Mouse (Mus musculus) kidney, embryonic 15.5 days (tissue): ENCODE data around the gene Wfdc21. TPM values are rescaled to one million over a fixed set of nuclear protein-coding genes. Genes with fewer than 3 reads are reported as not detected.

ENCODE experiments used
- ATAC-seq: fragments of 200-750 bp; cut with Nextera tagmentation; replicated peaks from 2 replicates; pipeline ENCODE4 v1.8.0; 2017; ENCODE audit warnings: moderate TSS enrichment; ENCODE audit not compliant: low FRiP score
- H3K27ac ChIP-seq: fragments of 300-500 bp; sonication (generic); 2 replicates; pipeline ENCODE4 v1.5.1; 2015; ENCODE audit warnings: mild to moderate bottlenecking, inconsistent platforms
- H3K27me3 ChIP-seq: fragments of 300-500 bp; sonication (generic); 2 replicates; pipeline ENCODE4 v1.6.1; 2015; ENCODE audit warnings: inconsistent platforms
- H3K36me3 ChIP-seq: fragments of 300-500 bp; sonication (generic); 2 replicates; pipeline ENCODE4 v1.6.1; 2015; ENCODE audit warnings: inconsistent platforms
- H3K4me1 ChIP-seq: fragments of 300-500 bp; sonication (generic); 2 replicates; pipeline ENCODE4 v1.6.1; 2015; ENCODE audit warnings: inconsistent platforms
- H3K4me2 ChIP-seq: fragments of 300-500 bp; sonication (generic); 2 replicates; pipeline ENCODE4 v1.6.1; 2015; ENCODE audit warnings: moderate library complexity, mild to moderate bottlenecking, inconsistent platforms
- H3K4me3 ChIP-seq: fragments of 300-500 bp; sonication (generic); replicated peaks from 2 replicates; pipeline ENCODE4 v1.5.1; 2015; ENCODE audit warnings: mild to moderate bottlenecking, inconsistent platforms
- H3K9ac ChIP-seq: fragments of 300-500 bp; sonication (generic); 2 replicates; pipeline ENCODE4 v1.6.1; 2015; ENCODE audit warnings: mild to moderate bottlenecking, inconsistent platforms
- H3K9me3 ChIP-seq: fragments of 300-500 bp; sonication (generic); replicated peaks from 2 replicates; pipeline ENCODE4 v1.6.1; 2016; ENCODE audit warnings: inconsistent platforms
- WGBS: fragments of 180-500 bp; shearing (Covaris S2); methylation state at CpG from one replicate; pipeline ENCODE4 v1.1.7; 2015; ENCODE audit warnings: mixed read lengths; 5-methylcytosine and 5-hydroxymethylcytosine counted together
- polyA plus RNA-seq: library from polyadenylated mRNA; unstranded; fragments of >200 nt; fragmentation: Nextera tagmentation; extraction: Ambion mirVana; gene quantifications from 2 replicates; pipeline ENCODE4 v1.2.1, GENCODE M21; 2015

Gene Wfdc21
- polyA plus RNA-seq, 1 experiment from 2014 or later = 1.4 TPM

GRCm38 (mm10) chr11:83788331-83788730, 41.6 kb downstream of the Wfdc21 start:
- no peak overlapping the region for H3K4me2 ChIP-seq
- no peaks in the 10 kb centered on the region for H3K9me3 ChIP-seq
- H3K9ac ChIP-seq = no peak overlapping the region
- WGBS = 45% methylated on average over 8 of the region's 8 CpGs
- H3K4me3 ChIP-seq = no peak overlapping the region
- ATAC-seq = peak; percentile 55; the same call in 1 of the 2 replicates
- H3K36me3 ChIP-seq = peaks cover 4% of the 10 kb centered on the region
- H3K4me1 ChIP-seq = peaks cover 46% of the 10 kb centered on the region
- H3K27me3 ChIP-seq = no peaks in the 10 kb centered on the region
- H3K27ac ChIP-seq = 0 out of 2 replicates have a peak overlapping the region, but pooled peaks have one; percentile 34

DNA sequence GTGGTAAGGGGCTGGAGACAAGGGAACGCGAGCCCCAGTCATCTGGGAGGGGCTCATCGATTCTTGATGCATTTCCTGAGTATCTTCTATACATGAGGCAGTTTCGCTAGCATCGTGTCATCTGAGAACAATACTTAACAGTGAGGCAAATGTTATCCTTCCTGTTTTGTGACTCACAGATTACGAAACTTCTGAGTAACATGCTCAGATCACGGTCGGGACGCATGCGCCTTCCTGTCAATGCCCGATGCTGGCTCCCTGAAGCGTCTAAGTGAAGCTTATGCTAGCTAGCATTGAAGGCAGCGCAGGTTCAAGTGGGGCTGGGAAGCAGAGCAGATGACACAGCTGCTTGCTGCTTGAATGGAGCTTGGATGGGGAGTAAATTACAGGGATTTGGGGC, 42.5 kb downstream of the Wfdc21 start:
- Histone ChIP-seq H3K4me2 (no peak overlapping the region), H3K36me3 (no peaks in the 10 kb centered on the region), H3K9me3 (no peaks in the 10 kb centered on the region), H3K4me1 (peaks cover 46% of the 10 kb centered on the region), H3K4me3 (no peak overlapping the region), H3K27ac (no peak overlapping the region), H3K9ac (no peak overlapping the region), H3K27me3 (no peaks in the 10 kb centered on the region)
- 59% methylated on average over 13 of the region's 13 CpGs for WGBS
- ATAC-seq = no peak

DNA sequence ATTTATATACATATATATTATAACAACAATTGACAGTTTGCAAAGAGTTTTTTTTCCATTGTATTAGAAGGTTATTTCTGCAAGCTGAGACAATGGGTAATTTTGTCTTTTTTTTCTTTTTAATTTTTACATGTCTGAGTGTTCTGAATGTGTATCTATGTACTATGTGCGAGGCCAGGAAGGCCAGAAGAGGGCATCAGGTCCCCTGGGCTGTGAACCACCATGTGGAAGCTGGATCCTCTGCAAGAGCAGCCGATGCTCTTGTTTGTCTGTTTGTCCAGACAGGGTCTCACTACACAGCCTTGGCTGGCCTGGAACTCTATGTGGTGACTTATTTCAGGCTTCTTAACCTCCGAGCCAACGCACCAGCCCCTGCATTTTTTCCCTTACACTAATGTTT, 44.4 kb downstream of the Wfdc21 start:
- no peaks in the 10 kb centered on the region for H3K9me3 ChIP-seq
- no peak for ATAC-seq
- no peak overlapping the region for H3K4me3 ChIP-seq
- H3K27me3 ChIP-seq = no peaks in the 10 kb centered on the region
- H3K36me3 ChIP-seq = no peaks in the 10 kb centered on the region
- H3K27ac ChIP-seq = no peak overlapping the region
- H3K4me1 ChIP-seq = peaks cover 40% of the 10 kb centered on the region
- WGBS = 69% methylated on average over 4 of the region's 4 CpGs
- H3K9ac ChIP-seq = no peak overlapping the region
- H3K4me2 ChIP-seq = no peak overlapping the region

- Histone ChIP-seq H3K4me1 (peaks cover 39% of the 10 kb centered on the region), H3K4me2 (no peak overlapping the region), H3K36me3 (no peaks in the 10 kb centered on the region), H3K27me3 (no peaks in the 10 kb centered on the region), H3K9ac (no peak overlapping the region), H3K27ac (peak overlapping the region; percentile 52), H3K9me3 (no peaks in the 10 kb centered on the region), H3K4me3 (no peak overlapping the region)
- ATAC-seq = no peak
- 71% methylated on average over 12 of the region's 12 CpGs for WGBS
Measured at GRCm38 (mm10) chr11:83792316-83792914, 45.7 kb downstream of the Wfdc21 start.

DNA sequence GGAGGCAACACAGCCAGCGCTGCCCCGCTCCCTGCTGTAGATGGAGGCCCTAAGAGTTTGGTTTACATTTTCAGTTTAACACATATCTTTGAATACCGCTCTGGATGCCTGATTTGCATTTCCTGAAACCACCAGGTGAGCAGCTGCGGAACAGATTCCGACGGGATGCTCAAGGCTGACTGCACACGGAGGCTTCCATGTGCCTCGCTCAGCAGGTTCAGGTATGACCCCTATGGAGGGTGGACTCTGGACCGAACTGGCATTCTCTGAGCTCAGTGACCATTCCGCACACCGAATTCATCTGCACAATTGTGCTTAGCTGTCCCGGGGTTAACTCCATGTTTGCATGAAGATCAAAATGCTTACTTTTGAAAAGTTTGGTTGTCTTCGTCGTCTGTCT, 46.5 kb downstream of the Wfdc21 start:
- no peaks in the 10 kb centered on the region for H3K36me3 ChIP-seq
- H3K9me3 ChIP-seq = no peaks in the 10 kb centered on the region
- no peak overlapping the region for H3K4me2 ChIP-seq
- H3K27me3 ChIP-seq = no peaks in the 10 kb centered on the region
- peak overlapping the region; percentile 52 for H3K27ac ChIP-seq
- 67% methylated on average over 14 of the region's 14 CpGs for WGBS
- peaks cover 39% of the 10 kb centered on the region for H3K4me1 ChIP-seq
- no peak; the same call in 1 of the 2 replicates for ATAC-seq
- H3K9ac ChIP-seq = no peak overlapping the region
- H3K4me3 ChIP-seq = no peak overlapping the region

DNA sequence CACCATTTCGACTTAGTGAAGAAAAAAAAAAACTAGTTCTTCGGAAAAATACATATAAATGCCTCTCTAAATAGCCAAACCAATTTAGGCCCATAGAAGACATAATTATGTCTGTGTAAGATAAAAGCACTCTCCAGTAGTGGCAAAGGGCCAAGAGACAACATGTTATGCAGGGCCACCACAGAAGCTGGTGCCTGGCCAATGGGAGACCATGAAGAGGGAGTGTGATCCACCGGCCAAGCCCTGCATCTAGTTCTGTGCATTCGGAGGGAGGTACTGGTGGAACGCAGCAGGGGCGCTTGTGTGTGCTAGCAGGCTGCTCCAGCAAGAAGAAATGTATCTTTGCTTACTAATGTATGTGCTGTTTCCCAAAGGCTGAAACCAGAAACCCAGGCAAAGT, 49.4 kb downstream of the Wfdc21 start:
- ATAC-seq = no peak

DNA sequence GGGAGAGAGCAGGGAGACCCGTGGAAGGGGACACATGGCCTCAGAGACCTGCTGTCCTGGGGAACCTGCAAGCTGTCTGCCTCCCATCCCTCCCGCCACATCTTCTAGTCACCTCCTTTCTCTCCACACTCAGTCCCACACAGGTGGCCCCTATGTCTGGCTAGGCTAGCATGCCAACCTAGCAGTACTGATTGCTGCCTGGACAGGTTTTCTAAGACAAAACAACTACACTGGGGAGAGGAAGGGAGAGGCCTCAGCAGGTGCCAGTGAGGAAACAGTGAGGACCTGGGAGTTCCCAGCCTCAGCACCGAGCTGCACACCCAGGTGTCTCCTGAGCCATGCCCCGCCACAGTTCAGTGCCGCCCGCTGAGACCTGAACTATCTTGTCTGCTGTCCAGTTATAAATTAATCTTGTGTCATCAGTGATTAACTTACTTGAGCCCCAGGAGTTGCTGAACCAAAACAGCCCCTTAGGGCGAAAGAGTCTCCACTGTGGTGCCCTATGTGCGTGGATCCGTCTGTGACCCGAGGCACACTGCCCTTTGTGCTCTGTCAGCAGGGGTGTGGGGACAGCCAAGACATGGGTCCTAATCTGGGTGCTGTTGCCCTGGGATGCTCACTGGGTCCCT, 50.4 kb downstream of the Wfdc21 start:
- Histone ChIP-seq H3K27ac (peak overlapping the region; percentile 84), H3K4me1 (peaks cover 28% of the 10 kb centered on the region), H3K4me3 (no peak overlapping the region), H3K9me3 (no peaks in the 10 kb centered on the region), H3K36me3 (no peaks in the 10 kb centered on the region), H3K27me3 (no peaks in the 10 kb centered on the region), H3K4me2 (no peak overlapping the region), H3K9ac (no peak overlapping the region)
- 62% methylated on average over 10 of the region's 10 CpGs for WGBS
- ATAC-seq = peak; percentile 86

More for the DNA sequence above, 49.4 kb downstream of the Wfdc21 start:
- Histone ChIP-seq H3K4me2 (no peak overlapping the region), H3K9me3 (no peaks in the 10 kb centered on the region), H3K27me3 (no peaks in the 10 kb centered on the region), H3K27ac (peak overlapping the region; percentile 84), H3K4me1 (peaks cover 30% of the 10 kb centered on the region), H3K36me3 (no peaks in the 10 kb centered on the region), H3K9ac (no peak overlapping the region), H3K4me3 (no peak overlapping the region)
- WGBS = 65% methylated on average over 6 of the region's 6 CpGs

- Histone ChIP-seq H3K27ac (peak overlapping the region; percentile 32; the same call in 1 of the 2 replicates), H3K27me3 (no peaks in the 10 kb centered on the region), H3K4me3 (no peak overlapping the region), H3K4me2 (no peak overlapping the region), H3K4me1 (peaks cover 17% of the 10 kb centered on the region), H3K9me3 (no peaks in the 10 kb centered on the region), H3K36me3 (no peaks in the 10 kb centered on the region), H3K9ac (no peak overlapping the region)
- no peak for ATAC-seq
- WGBS = 74% methylated on average over 12 of the region's 12 CpGs
Measured at GRCm38 (mm10) chr11:83799871-83800430, 53.2 kb downstream of the Wfdc21 start.

DNA sequence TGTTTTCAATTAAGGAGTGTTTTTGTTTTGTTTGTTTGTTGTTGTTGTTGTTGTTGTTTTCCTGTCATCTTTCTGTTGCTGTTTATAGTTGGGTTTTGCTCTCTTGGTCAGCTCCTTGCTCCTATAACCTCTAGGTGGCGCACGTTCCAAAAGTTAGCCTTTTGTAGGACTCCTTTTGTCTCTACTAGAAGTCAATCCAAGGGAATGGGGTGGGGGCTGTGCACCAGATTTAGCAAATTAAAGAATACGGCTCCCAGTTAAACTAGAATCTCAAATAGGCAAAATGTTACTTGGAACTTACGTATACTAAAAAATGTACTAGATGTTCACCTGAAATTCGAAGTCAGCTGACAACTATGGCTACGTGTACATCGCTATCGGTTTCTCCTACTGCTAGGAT, 55.4 kb downstream of the Wfdc21 start:
- Histone ChIP-seq H3K4me2 (no peak overlapping the region), H3K9me3 (no peaks in the 10 kb centered on the region), H3K9ac (no peak overlapping the region), H3K27me3 (no peaks in the 10 kb centered on the region), H3K4me1 (peaks cover 7% of the 10 kb centered on the region; the same call in 1 of the 2 replicates), H3K4me3 (no peak overlapping the region), H3K36me3 (no peaks in the 10 kb centered on the region), H3K27ac (no peak overlapping the region)
- ATAC-seq = no peak
- 66% methylated on average over 8 of the region's 8 CpGs for WGBS

Other genes starting within 250 kb of the Wfdc21 start
- not detected in 2 replicates for gene Heatr9, start 224.8 kb upstream of the Wfdc21 start, polyA plus RNA-seq
- gene Ccl5, start 216.4 kb upstream of the Wfdc21 start, polyA plus RNA-seq = not detected in 2 replicates
- gene Ccl9, start 168.3 kb upstream of the Wfdc21 start, polyA plus RNA-seq = 4.7 and 6.1 TPM in 2 replicates
- 3.9 and 8.3 TPM in 2 replicates for gene Ccl6, start 153.9 kb upstream of the Wfdc21 start, polyA plus RNA-seq
- gene Rpl9-ps1, start 101.3 kb upstream of the Wfdc21 start, polyA plus RNA-seq = not detected in 2 replicates
- 0.37 and 0.91 TPM in 2 replicates for gene Ccl3, start 97.6 kb upstream of the Wfdc21 start, polyA plus RNA-seq
- 0.34 and 0.71 TPM in 2 replicates for gene Ccl4, start 84.4 kb upstream of the Wfdc21 start, polyA plus RNA-seq
- gene Wfdc17, start 42.9 kb upstream of the Wfdc21 start, polyA plus RNA-seq = 2.2 and 3.3 TPM in 2 replicates
- gene Wfdc18, start 37.9 kb upstream of the Wfdc21 start, polyA plus RNA-seq = 0.44 and 0.94 TPM in 2 replicates
- gene Heatr6, start 6.8 kb downstream of the Wfdc21 start, polyA plus RNA-seq = 22.7 and 25.2 TPM in 2 replicates
- 78.5 and 83.3 TPM in 2 replicates for gene Hnf1b, start 103.1 kb downstream of the Wfdc21 start, polyA plus RNA-seq
- 40.3 and 42.6 TPM in 2 replicates for gene Ddx52, start 195.1 kb downstream of the Wfdc21 start, polyA plus RNA-seq
- 10.1 and 10.5 TPM in 2 replicates for gene Synrg, start 217.5 kb downstream of the Wfdc21 start, polyA plus RNA-seq